Mouse (Mus musculus) kidney, postnatal 4 days (tissue): ENCODE measurements around the gene Skint7.
"Not testable (repeated sequence)": the region's sequence is repeated elsewhere in the genome, so short reads cannot be mapped to it uniquely, and the experiment has no call there.

Experiments
- DNase-seq, 2 experiments: peaks; one replicate each; pipeline ENCODE4 v3.0.0; 2021; ENCODE audit warnings: mixed read lengths in 2 of 2

Skint7 gene

DNA sequence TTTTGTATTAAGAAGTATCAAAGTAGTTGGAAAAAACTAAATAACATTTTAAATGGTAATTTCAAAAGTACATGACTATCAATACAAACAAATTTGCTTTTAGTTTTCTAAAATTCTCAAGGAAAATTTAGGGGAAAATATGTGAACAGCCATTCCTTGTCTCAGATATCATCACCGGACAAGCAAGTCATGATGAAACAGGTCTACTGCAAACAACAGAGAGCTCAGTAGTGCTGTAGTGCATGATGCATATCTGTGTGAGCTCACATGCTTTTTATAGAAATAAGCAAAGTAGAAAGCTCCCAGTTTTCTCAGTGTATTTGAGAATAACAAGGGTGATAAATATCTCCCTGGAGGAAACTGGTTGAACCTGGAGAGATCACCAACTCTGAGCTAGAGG, at the start of gene Skint7:
Gene Skint7, plus strand, starts transcription at position 301 of the 400 bp plus-strand sequence.
- DNase-seq, result no peak

- no peak for DNase-seq
These were observed 11.4 kb upstream of the Skint7 start for GRCm38 (mm10) chr4:111961309-111961708.

DNA sequence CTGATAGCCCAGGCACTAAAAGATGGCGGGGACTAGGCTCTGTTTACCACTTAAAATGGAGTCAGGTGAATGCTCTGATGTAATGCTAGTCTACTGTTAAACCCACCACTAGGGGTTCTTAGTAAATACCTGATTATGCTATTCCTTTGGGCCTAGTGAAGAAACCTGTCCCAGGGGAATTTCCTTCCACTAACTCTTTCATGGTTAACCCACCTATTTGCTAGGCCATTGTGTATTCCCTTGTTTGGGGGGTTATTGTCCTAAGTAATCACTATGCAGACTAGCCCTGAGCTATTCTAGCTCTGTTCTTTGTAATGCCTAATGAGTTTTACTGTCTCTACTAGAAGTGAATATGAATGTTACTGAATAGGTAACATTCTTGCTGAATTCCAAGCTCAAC, 9.5 kb upstream of the Skint7 start:
- not testable (repeated sequence) for DNase-seq

DNA sequence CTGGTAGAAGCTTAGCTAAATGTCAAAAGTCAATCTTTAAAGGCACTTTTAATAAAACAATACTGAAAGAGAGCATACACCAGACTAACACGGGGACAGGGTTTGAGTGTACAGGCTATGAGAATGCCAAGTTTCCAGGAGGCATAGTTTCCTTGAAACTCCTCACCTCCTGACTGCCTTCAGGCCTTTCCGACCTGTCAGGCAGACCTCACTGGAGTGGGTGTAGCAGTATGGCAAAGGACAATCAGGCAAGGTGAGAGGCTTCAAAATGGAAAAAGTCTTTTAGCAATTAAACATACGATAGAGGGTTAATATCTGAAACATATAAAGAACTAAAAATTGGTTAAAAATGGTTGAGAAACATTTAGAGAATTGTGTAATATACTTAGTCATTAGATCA, 9.1 kb upstream of the Skint7 start:
- DNase-seq, result no peak

GRCm38 (mm10) chr4:112005969-112006368, 33.2 kb downstream of the Skint7 start, which contains the start of gene Skint1:
Skint1 (plus strand) TSS chr4:112006269.
- DNase-seq, result no peak
